Mouse (Mus musculus): ENCODE measurements around the gene Iars2.

Iars2 gene

GRCm38 (mm10) chr1:185328721-185329610, at the start of gene Iars2:
Gene Iars2 (minus strand): TSS chr1:185329396.
- peak; percentile 86 for DNase-seq (ENCODE audit: low spot score)

DNA sequence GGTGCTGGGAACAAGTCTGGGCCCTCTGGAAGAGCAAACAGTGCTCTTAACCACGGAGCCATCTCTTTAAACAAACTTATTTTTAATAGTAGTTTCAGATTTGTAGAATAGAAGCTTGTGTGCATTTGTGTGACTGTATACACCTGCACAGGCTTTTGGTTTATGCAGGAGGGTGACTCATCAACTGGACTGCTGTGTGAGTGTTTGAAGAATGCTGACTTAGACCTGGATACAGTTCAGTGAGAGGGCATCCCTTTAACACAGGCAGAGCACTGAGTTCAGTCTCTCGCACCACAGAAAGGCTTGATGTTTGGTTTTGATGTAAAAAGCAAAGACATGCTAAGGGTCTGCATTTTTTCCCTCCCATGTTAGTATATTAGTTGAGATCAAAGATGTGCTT, 48.2 kb upstream of the Iars2 start:
- no peak for DNase-seq (ENCODE audit: low spot score)

DNA sequence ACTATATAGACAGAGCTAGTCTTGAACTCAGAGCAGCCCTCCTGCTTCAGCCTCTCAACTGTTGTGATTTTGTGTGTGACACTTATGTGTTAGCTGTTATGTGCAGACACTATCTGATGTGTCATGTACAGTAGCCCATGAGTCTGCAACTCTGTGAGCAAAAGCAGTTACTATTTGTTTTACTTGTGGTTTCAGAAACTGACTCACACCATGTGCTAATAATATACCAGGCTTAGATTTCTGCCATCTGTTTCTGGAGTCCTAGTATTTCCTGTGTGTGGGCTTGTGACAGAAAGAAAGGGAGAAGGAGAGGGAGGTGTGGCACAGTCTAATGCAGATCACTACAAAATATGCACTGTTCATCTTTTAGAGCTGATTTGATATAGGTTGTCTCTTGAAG, 47.2 kb upstream of the Iars2 start:
- DNase-seq (ENCODE audit: low spot score): no peak

- no peak for DNase-seq (ENCODE audit: low spot score)
Observed at GRCm38 (mm10) chr1:185369979-185370378, 40.8 kb upstream of the Iars2 start.

DNA sequence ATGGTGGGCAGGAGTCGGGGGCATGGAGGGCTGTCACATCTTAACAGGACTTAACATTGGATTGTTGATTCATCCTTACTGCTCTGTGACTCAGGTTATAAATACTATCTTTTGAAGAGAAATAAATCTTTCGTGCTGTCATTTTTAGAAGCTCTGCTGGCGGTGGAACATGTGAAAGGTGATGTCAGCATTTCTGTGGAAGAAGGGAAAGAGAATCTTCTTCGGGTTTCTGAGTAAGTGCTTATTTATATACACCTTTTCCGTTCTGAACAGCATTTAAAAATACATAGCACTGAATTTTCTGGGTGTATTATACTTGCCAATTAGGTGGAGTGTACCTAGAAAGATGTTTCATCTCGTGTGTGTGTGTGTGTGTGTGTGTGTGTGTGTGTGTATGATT, 38.2 kb upstream of the Iars2 start:
- no peak for DNase-seq (ENCODE audit: low spot score)

- DNase-seq (ENCODE audit: low spot score): no peak
Observed at GRCm38 (mm10) chr1:185364183-185364540, 35.0 kb upstream of the Iars2 start.

- DNase-seq (ENCODE audit: low spot score): peak; percentile 1
Observed at GRCm38 (mm10) chr1:185363526-185364182, 34.5 kb upstream of the Iars2 start.

DNA sequence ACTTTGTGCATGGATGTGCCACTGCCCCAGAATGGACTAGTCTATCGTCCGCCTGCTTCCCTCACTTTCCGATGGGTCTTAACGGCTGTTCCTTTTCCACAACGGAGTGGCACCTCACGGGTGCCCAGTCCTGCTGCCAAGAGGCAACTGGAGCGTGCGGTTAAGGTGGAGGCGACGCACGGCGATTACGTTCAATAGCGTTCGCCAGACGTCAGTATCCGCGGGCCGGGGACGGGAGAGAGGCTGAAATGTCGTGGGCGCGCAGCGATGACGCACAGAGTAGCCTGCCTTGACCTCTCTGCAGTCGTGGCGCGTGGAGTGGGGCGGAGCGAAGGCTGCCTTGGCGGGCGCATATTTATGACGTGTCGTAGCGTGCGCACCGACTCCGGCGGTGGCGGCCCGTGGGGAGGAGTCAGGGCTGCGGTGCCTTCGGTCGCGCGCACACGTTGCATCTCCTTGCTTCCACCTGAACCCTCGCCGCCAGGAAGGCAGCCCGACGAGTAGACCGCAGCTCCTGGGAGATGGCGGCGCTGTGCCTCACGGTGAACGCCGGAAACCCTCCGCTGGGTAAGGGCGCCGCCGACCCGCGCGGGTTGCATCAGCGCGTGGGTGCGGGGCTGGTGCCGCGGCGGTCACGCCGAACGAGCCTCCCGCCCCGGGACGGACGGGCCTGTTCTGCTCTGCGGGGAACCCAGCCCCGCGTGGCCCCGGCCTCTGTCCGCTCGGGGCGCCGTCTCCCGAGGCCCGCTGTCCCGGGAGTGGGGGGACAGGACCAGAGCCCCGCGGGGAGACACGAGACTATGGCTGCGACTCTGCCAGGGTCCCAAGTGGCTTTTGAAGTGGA, 33.7 kb upstream of the Iars2 start, which contains the start of gene Eprs:
Gene Eprs (plus strand): TSS at position 368 of the 844 bp plus-strand sequence.
- peak; percentile 95 for DNase-seq (ENCODE audit: low spot score)

- no peak for DNase-seq (ENCODE audit: low spot score)
Observed at GRCm38 (mm10) chr1:185358211-185358610, 29.0 kb upstream of the Iars2 start.

DNA sequence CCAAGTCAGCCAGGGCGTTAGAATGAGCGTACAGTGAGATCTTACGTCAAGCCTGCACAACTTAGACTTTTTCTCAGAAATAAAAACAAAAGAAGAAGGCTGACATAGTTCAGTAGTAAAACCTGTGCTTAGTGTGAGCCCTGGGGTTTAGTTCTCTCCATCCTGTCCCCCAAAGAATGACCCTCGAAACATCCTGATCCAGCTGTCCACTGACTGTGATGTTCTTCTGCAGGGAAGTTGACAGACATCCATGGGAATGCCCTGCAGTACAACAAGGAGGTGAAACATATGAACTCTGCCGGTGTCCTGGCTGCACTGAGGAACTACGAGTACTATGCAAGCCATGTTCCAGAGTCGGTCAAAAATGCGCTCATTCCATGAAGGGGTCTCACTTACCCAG, 27.1 kb upstream of the Iars2 start:
- no peak for DNase-seq (ENCODE audit: low spot score)

DNA sequence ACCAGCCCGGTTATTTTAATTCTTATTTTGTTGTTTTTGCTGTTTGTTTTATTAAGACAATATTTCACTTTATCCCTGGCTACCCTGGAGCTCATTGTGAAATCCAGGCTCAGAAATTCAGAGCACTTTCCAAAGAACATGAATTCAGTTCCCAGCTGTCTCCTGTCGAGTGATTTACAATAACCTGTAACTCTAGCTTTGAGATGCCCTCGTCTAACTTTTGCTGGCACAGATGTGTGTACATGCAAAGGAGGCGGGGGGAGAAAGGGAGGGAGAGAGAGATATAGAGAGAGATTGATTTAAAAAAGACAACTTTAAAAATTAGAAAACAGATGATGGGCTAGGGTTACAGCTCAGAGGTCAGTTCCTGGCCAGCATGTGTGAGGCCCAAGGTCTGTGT, 25.5 kb upstream of the Iars2 start:
- DNase-seq (ENCODE audit: low spot score): no peak

GRCm38 (mm10) chr1:185353351-185353750, 24.2 kb upstream of the Iars2 start:
- no peak for DNase-seq (ENCODE audit: low spot score)

DNA sequence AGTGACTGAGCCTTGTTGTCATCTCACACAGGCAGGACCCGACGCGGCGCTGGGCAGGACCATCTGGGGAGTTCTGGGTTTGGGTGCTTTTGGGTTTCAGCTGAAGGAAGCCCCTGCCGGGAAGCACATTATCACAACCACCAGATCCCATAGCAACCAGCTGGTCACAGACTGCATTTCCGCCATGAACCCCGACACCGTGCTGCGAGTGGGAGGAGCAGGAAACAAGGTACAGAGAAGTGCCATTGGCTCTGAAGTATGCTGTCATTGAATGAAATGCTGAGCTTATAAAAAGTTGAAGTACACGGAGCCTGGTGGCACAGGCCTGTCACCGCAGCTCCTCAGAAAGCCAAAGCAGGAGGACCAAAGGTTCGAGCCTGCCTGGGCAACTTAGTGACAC, 23.0 kb upstream of the Iars2 start:
- DNase-seq (ENCODE audit: low spot score): no peak

DNA sequence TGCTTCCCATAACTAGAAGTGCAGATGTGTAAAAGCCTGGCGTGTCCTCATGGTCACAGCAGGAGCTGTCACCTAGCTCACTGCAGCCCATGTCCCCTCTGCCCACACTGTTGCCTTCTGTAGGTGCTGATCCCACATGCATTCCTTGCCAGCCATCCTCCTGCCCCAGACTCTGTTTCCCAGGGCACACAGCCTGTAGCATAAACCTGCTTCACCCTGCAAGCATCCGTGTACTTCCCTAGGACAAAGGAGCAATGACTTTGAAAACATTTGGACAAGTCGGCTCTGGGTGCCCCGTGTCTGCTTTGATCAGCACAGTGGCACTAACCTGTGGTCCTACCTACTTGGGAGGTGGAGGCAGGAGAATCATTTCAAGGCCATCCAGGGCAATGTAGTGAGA, 21.4 kb upstream of the Iars2 start:
- DNase-seq (ENCODE audit: low spot score): no peak

DNA sequence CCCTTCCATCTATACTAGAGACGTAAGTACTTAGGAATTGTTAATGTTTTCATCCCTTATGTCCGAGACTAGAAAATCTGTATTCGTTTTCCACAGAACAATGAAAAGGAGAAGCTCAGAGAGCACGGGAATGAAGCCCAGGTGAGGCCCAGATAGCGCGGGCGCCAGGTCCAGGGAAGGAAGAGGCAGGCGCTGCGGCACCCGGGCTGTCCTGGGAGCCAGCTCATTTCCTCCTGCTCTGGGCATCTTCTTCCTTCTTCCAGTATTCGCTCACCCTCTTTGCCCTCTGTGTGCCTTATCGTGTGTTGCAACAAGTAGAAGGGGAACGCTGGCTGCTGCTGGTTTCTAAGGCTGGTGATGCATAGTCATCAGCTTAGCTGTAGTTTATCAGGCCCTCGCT, 20.5 kb upstream of the Iars2 start:
- DNase-seq (ENCODE audit: low spot score): no peak

- no peak for DNase-seq (ENCODE audit: low spot score)
Observed at GRCm38 (mm10) chr1:185346188-185346587, 17.0 kb upstream of the Iars2 start.

DNA sequence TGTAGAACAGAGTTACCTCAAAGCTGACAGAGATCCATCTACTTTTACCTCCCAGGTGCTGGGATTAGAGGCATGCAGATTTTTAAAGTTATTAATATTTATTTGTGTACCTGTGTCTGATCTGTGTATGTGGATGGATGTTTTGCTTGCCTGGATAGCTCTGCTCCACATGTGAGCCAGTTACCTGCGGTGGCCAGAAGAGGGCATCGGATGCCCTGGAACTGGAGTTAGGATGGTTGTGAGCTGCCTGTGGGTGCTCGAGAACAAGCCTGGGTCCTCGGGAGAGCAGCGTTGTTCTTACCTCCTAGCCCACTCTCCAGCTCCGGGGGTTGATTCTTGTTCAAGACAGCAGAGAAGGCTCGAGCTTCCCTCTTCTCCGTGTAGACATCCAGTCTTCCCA, 14.2 kb upstream of the Iars2 start:
- DNase-seq (ENCODE audit: low spot score): no peak

DNA sequence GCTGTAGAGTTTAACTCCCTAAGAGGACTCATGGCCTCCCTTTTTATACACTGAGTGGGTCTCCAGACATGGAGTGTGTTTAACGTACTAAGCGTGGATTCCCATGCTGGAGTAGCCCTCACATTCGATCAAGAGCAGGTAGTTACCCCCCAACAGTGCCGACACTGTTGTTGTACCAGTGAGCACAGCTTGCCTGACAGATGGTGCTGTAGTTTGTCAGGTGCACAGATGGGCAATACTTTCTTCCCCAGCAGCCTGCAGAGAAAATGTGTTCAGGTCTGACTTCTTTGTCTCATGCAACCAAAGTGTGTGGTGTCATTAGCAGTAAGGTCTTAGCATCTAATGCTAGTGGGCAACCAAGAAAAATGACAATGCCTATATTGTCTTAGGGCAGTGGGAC, 13.2 kb upstream of the Iars2 start:
- no peak for DNase-seq (ENCODE audit: low spot score)

DNA sequence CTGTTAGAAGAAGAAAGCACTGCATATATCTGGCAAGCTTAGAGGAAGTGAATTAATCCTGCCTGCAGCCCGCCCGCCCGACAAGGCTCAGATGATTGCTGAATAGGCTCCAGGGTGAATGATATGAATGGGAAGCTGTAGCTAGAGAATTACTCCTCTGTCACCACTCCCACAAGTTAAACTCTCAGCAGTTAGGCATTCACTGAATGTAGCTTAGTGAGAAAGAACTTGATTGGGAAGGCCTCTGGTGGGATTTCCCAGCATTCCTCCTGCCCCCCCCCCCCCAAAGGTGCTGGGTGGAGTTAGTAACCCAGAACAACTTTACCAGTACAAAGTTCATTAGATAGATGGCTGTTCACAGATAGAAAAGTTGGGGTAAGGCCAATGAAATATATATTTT, 7.3 kb upstream of the Iars2 start:
- DNase-seq (ENCODE audit: low spot score): no peak

GRCm38 (mm10) chr1:185335231-185335765, 6.1 kb upstream of the Iars2 start:
- no peak for DNase-seq (ENCODE audit: low spot score)

GRCm38 (mm10) chr1:185334136-185334535, 4.9 kb upstream of the Iars2 start:
- no peak for DNase-seq (ENCODE audit: low spot score)

- no peak for DNase-seq (ENCODE audit: low spot score)
Observed at GRCm38 (mm10) chr1:185333651-185334050, 4.5 kb upstream of the Iars2 start.

Measured in ovary, postnatal 10 days (tissue).